Mouse (Mus musculus) heart, embryonic 14.5 days (tissue): ENCODE measurements around the gene Pom121. TPM values are rescaled to one million over a fixed set of nuclear protein-coding genes. Genes with fewer than 3 reads are reported as not detected.

Experiments used
- ATAC-seq: fragments of 200-750 bp; cut with Nextera tagmentation; 2 replicates; pipeline ENCODE4 v1.8.0; 2017; ENCODE audit warnings: low read depth, moderate TSS enrichment; ENCODE audit not compliant: insufficient number of reproducible peaks, insufficient read depth, low FRiP score
- H3K27ac ChIP-seq, 2 experiments: fragments of 200-500 bp in 1 of 2; fragments of 300-500 bp in 1 of 2; sonication (generic) in 1 of 2; replicated peaks in 1 of 2; 2 replicates each; pipeline ENCODE4 v1.5.1; 2012 to 2014; ENCODE audit warnings: low read depth in 2 of 2, low read length in 2 of 2, control low read depth in 1 of 2, mild to moderate bottlenecking in 1 of 2, mixed read lengths in 1 of 2; ENCODE audit not compliant: control insufficient read depth in 1 of 2, insufficient read depth in 1 of 2
- H3K27me3 ChIP-seq: fragments of 300-500 bp; sonication (generic); 2 replicates; pipeline ENCODE4 v1.6.1; 2014; ENCODE audit warnings: mild to moderate bottlenecking, low read length, control low read depth; ENCODE audit not compliant: control insufficient read depth, insufficient read depth
- H3K36me3 ChIP-seq: fragments of 300-500 bp; sonication (generic); 2 replicates; pipeline ENCODE4 v1.6.1; 2014; ENCODE audit warnings: mild to moderate bottlenecking, control low read depth, low read length, mixed read lengths; ENCODE audit not compliant: control insufficient read depth, insufficient read depth
- H3K4me1 ChIP-seq, 2 experiments: fragments of 200-500 bp in 1 of 2; fragments of 300-500 bp in 1 of 2; sonication (generic) in 1 of 2; 2 replicates each; pipeline ENCODE4 v1.6.1; 2012 to 2014; ENCODE audit warnings: low read length in 2 of 2, control low read depth in 1 of 2, mixed read lengths in 1 of 2; ENCODE audit not compliant: control insufficient read depth in 2 of 2, insufficient read depth in 2 of 2
- H3K4me2 ChIP-seq: fragments of 300-500 bp; sonication (generic); 2 replicates; pipeline ENCODE4 v1.6.1; 2014; ENCODE audit warnings: mild to moderate bottlenecking, low read length
- H3K4me3 ChIP-seq, 2 experiments: fragments of 200-500 bp in 1 of 2; fragments of 300-500 bp in 1 of 2; sonication (generic) in 1 of 2; 2 replicates each; pipeline ENCODE4 v1.5.1; 2012 to 2014; ENCODE audit warnings: low read length in 2 of 2, mild to moderate bottlenecking in 2 of 2, control low read depth in 1 of 2, low read depth in 1 of 2, moderate library complexity in 1 of 2; ENCODE audit not compliant: control insufficient read depth in 1 of 2, insufficient read depth in 1 of 2
- H3K9ac ChIP-seq: fragments of 300-500 bp; sonication (generic); 2 replicates; pipeline ENCODE4 v1.6.1; 2014; ENCODE audit warnings: mild to moderate bottlenecking, low read length
- H3K9me3 ChIP-seq: fragments of 300-500 bp; sonication (generic); 2 replicates; pipeline ENCODE4 v1.6.1; 2016; ENCODE audit warnings: low read length, control low read depth; ENCODE audit not compliant: control insufficient read depth
- WGBS: fragments of 180-500 bp; shearing (Covaris S2); extraction: QIAGEN DNeasy Blood & Tissue Kit; methylation state at CpG from one replicate; pipeline ENCODE4 v1.1.7; 2014; 5-methylcytosine and 5-hydroxymethylcytosine counted together
- polyA plus RNA-seq: library from polyadenylated mRNA; unstranded; fragments of >200 nt; fragmentation: Nextera tagmentation; extraction: Ambion mirVana; gene quantifications from 2 replicates; pipeline ENCODE4 v1.2.1, GENCODE M21; 2014

The Pom121 gene
- polyA plus RNA-seq, 1 experiment from 2014 or later = 10.7 TPM

- no peak overlapping the region for H3K27ac ChIP-seq
- no peaks in the 10 kb centered on the region; a peak in 1 of 4 replicates for H3K4me1 ChIP-seq
- no peak overlapping the region for H3K4me2 ChIP-seq
- no peaks in the 10 kb centered on the region for H3K27me3 ChIP-seq
- H3K9me3 ChIP-seq = no peaks in the 10 kb centered on the region
- no peak overlapping the region for H3K4me3 ChIP-seq
- no peak for ATAC-seq
- peaks cover 35% of the 10 kb centered on the region for H3K36me3 ChIP-seq
- 87% methylated on average over 4 of the region's 4 CpGs for WGBS
- H3K9ac ChIP-seq = no peak overlapping the region
Observed at GRCm38 (mm10) chr5:135408114-135408513, 13.8 kb upstream of the Pom121 start.

GRCm38 (mm10) chr5:135405437-135405836 lies 11.1 kb upstream of the Pom121 start:
- Histone ChIP-seq H3K4me1 (no peaks in the 10 kb centered on the region; a peak in 1 of 4 replicates), H3K4me3 (no peak overlapping the region), H3K36me3 (peaks cover 16% of the 10 kb centered on the region), H3K9ac (no peak overlapping the region), H3K27me3 (no peaks in the 10 kb centered on the region), H3K4me2 (no peak overlapping the region), H3K27ac (no peak overlapping the region), H3K9me3 (no peaks in the 10 kb centered on the region)
- ATAC-seq = no peak
- WGBS = 86% methylated on average over 9 of the region's 9 CpGs

GRCm38 (mm10) chr5:135404623-135405022 lies 10.3 kb upstream of the Pom121 start:
- ATAC-seq = 0 out of 2 replicates have a peak, but pooled peaks have one; percentile 16
- H3K4me2 ChIP-seq = no peak overlapping the region
- H3K4me1 ChIP-seq = no peaks in the 10 kb centered on the region; a peak in 1 of 4 replicates
- H3K36me3 ChIP-seq = peaks cover 8% of the 10 kb centered on the region; the same call in 1 of the 2 replicates
- no peak overlapping the region for H3K9ac ChIP-seq
- H3K27me3 ChIP-seq = no peaks in the 10 kb centered on the region
- H3K27ac ChIP-seq = no peak overlapping the region
- no peak overlapping the region for H3K4me3 ChIP-seq
- H3K9me3 ChIP-seq = no peaks in the 10 kb centered on the region
- 37% methylated on average over 20 of the region's 20 CpGs for WGBS

- Histone ChIP-seq H3K27me3 (no peaks in the 10 kb centered on the region), H3K4me3 (no peak overlapping the region), H3K36me3 (no peaks in the 10 kb centered on the region), H3K9ac (no peak overlapping the region), H3K4me1 (no peaks in the 10 kb centered on the region; a peak in 1 of 4 replicates), H3K4me2 (no peak overlapping the region), H3K27ac (no peak overlapping the region), H3K9me3 (no peaks in the 10 kb centered on the region)
- WGBS = 8% methylated on average over 2 of the region's 2 CpGs
- no peak for ATAC-seq
Observed at GRCm38 (mm10) chr5:135400244-135400643, 5.9 kb upstream of the Pom121 start.

DNA sequence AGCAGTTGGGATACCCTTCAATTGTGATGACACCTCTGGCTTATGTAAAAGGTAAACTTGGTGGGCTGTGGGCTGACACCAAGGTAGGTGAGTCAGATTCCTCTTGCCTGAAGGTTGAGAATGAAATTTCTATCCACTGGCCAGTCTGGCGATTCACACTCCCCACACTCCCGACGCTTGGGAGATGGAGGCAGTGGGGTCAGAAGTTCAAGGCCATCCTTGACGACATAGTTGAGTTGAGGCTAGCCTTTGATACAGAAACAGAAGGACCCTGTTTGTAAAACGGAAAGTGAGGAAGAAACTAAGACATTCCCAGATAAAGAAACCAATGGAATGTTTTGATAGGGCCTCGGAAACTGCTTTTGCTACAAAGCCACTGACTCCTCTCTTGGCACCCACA lies 5.0 kb upstream of the Pom121 start:
- ATAC-seq = no peak
- 43% methylated on average over 6 of the region's 6 CpGs for WGBS

DNA sequence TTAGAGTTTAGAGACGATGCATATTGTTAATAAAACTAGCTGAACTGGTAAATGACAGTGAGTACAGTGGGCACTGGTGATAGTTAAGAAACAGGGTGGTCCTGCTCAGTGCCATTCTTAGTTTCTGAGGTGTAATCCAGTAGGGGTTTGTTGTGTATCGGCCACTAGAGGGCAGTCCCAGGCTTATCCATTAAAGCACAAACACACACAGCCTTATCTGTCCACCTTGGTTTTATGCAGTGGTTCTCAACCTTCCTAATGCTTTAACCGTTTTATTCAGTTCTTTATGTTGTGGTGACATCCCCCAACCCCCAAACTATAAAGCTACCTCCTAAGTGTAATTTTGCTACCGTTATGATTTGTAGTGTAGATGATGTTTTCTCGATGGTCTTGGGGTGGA lies 1.5 kb upstream of the Pom121 start:
- no peak overlapping the region for H3K27ac ChIP-seq
- H3K4me2 ChIP-seq = no peak overlapping the region
- H3K4me1 ChIP-seq = peaks cover 3 to 14% of the 10 kb centered on the region in 2 experiments; a peak in 3 of 4 replicates
- H3K9ac ChIP-seq = no peak overlapping the region
- ATAC-seq = no peak
- H3K4me3 ChIP-seq = no peak overlapping the region
- H3K27me3 ChIP-seq = no peaks in the 10 kb centered on the region
- WGBS = 46% methylated on average over 5 of the region's 5 CpGs
- H3K9me3 ChIP-seq = no peaks in the 10 kb centered on the region
- H3K36me3 ChIP-seq = peaks cover 15% of the 10 kb centered on the region

More for the DNA sequence above, 5.0 kb upstream of the Pom121 start:
- no peaks in the 10 kb centered on the region for H3K9me3 ChIP-seq
- H3K4me3 ChIP-seq = no peak overlapping the region
- H3K9ac ChIP-seq = no peak overlapping the region
- no peaks in the 10 kb centered on the region for H3K36me3 ChIP-seq
- no peaks in the 10 kb centered on the region for H3K27me3 ChIP-seq
- no peak overlapping the region; a peak in 1 of 4 replicates for H3K27ac ChIP-seq
- peaks cover 3 to 4% of the 10 kb centered on the region in 2 experiments; a peak in 3 of 4 replicates for H3K4me1 ChIP-seq
- no peak overlapping the region for H3K4me2 ChIP-seq

- 80% methylated on average over 10 of the region's 10 CpGs for WGBS
- Histone ChIP-seq H3K9ac (no peak overlapping the region), H3K36me3 (peaks cover 99% of the 10 kb centered on the region), H3K9me3 (no peaks in the 10 kb centered on the region), H3K27me3 (no peaks in the 10 kb centered on the region), H3K4me1 (no peaks in the 10 kb centered on the region), H3K4me3 (no peak overlapping the region), H3K4me2 (no peak overlapping the region), H3K27ac (no peak overlapping the region)
- ATAC-seq = no peak
Observed at GRCm38 (mm10) chr5:135383771-135384170, 10.6 kb downstream of the Pom121 start.

GRCm38 (mm10) chr5:135382746-135383145 lies 11.6 kb downstream of the Pom121 start:
- H3K9ac ChIP-seq = no peak overlapping the region
- no peaks in the 10 kb centered on the region for H3K9me3 ChIP-seq
- H3K4me2 ChIP-seq = no peak overlapping the region
- ATAC-seq = no peak
- H3K27me3 ChIP-seq = no peaks in the 10 kb centered on the region
- no peak overlapping the region for H3K27ac ChIP-seq
- no peak overlapping the region for H3K4me3 ChIP-seq
- H3K36me3 ChIP-seq = peaks cover 99% of the 10 kb centered on the region
- no peaks in the 10 kb centered on the region for H3K4me1 ChIP-seq
- 87% methylated on average over 7 of the region's 7 CpGs for WGBS
